Mouse (Mus musculus): ENCODE results near the gene Map2k3.

DNA sequence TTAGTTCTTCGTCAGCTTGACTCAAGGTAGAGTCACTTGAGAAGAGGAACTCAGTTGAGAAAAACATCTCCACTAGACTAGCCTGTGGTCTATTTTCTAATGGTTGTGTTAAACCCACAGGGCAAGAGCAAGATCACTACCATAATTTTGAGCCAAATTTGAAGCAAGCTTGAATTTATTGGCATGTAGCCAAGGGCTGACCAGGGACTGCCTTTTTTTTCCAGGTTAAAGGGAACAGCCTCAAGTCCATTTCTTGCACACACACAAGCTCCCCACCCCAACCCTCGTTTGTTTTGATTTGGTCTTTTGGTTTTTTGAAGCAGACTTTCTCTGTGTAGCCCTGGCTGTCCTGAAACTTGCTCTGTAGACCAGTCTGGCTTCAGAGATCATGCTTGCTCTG is 42.0 kb upstream of the Map2k3 start:
- TF ChIP-seq GATA1 (IDR thresholded peaks at IDR 0.05; ENCODE audit: low read length) (no peak), TAL1 (IDR thresholded peaks at IDR 0.05; ENCODE audit: low read length) (no peak)

Measured in erythroblast, embryonic 14.5 days (primary cell).